Mouse (Mus musculus) adrenal gland, postnatal 4 days (tissue): ENCODE data around the gene Chrne. TPM values are rescaled to one million over a fixed set of nuclear protein-coding genes. Genes with fewer than 3 reads are reported as not detected.
"Not testable (repeated sequence)": the region's sequence is repeated elsewhere in the genome, so short reads cannot be mapped to it uniquely, and the experiment has no call there.

ENCODE experiments used
- DNase-seq, 2 experiments: peaks; one replicate each; pipeline ENCODE4 v3.0.0; 2021 to 2022; ENCODE audit warnings: low spot score in 2 of 2, mixed read lengths in 2 of 2
- total RNA-seq, 2 experiments: library from RNA; stranded (reverse); gene quantifications; 2 replicates each; pipeline ENCODE4 v1.2.3; 2021

Gene Chrne
- total RNA-seq, 2 experiments from 2014 or later: 0.36 TPM; not detected in 1

- DNase-seq: no peak
Observed at GRCm38 (mm10) chr11:70586954-70587353, 32.1 kb downstream of the Chrne start.

DNA sequence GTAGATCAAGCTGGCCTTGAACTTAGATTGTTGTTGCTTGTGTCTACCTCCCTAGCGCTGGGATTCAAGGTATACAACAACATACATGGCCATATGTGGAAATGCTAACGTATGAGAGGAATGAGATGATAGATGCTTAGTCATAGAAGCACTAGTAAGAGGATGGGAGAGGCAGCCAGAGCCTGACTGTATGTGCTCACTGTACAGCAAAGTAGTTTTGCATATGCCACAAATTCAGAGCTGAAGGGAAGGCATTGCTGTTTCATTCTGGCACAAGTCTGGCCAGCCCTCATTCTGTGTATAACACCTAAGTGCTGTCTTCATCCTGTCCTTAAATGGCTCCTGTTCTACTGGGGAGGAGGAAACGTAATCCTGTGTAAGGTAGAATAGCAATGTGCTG, 32.8 kb downstream of the Chrne start:
- no peak for DNase-seq

GRCm38 (mm10) chr11:70585457-70585856, 33.6 kb downstream of the Chrne start:
- no peak for DNase-seq

DNA sequence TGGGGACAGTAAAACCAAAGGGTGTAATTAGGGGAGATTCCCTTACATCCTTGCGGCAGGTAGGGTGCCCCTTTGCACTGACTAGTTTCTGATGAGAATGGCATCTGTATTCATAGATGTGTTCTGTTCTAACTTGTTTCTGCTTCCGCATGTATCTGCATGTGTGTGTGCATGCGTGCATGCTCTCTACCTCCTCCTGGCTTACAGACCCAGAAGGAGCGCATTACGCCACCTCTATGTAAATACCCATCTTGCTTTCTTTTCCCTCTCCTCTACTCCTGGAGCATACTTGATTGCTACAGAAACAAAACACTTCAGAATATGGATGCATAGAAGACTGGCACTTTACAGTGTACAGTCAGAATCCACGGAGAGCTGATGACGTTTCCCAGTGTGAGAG, 35.2 kb downstream of the Chrne start:
- no peak for DNase-seq

- DNase-seq: no peak
Observed at GRCm38 (mm10) chr11:70583022-70583714, 35.8 kb downstream of the Chrne start.

DNA sequence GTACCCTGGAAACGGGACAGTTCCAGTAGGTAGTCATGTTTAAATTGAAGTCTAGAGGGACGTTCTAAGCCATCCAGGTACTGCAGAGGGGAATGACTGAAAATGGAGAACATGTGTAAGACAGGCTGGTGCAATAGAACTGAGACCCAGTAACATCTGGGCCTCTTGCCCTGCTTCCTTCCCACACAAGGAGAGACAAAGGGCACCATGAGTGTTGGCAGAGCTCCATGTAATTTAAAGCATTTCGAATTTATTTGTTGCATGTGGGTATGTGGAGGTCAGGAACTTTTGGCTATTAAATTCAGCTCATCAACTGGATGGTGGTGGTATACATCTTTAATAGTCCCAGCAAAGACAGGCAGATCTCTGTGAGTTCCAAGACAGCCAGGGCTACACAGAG, 36.8 kb downstream of the Chrne start:
- no peak for DNase-seq

GRCm38 (mm10) chr11:70580921-70581320, 38.1 kb downstream of the Chrne start:
- DNase-seq: no peak

- DNase-seq: no peak
Observed at GRCm38 (mm10) chr11:70580358-70580720, 38.7 kb downstream of the Chrne start.

DNA sequence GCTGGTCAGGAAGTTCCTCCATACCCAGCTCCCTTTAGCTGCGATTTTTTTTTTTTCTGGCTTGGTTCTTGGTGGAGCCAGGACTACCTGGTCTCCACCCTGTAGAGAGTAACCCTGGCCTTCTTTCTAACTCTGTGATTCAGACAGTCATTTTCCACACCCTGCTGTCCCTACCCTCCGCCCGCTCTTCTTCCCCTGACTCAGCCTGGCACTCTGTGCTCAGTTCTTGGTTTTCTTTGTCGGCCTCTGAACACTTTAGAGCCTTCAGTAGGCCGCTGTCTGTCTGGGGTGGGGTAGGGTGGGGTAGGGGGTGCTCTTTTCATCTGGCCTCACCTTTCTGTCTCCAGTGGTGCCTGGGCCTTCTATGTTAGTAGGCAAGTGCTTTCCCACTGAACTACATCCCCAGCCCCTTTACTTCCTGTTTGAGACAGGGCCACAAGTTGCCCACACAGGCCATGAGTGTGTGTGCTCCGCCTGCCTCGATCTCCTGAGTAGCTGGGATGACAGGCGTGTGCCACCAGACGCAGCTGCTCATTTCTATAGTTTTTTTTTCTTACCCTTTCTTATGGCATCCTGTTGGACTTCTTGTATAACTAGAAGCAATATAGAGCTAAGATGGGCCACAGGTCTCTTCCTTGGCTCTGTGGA, 39.2 kb downstream of the Chrne start:
- no peak for DNase-seq

DNA sequence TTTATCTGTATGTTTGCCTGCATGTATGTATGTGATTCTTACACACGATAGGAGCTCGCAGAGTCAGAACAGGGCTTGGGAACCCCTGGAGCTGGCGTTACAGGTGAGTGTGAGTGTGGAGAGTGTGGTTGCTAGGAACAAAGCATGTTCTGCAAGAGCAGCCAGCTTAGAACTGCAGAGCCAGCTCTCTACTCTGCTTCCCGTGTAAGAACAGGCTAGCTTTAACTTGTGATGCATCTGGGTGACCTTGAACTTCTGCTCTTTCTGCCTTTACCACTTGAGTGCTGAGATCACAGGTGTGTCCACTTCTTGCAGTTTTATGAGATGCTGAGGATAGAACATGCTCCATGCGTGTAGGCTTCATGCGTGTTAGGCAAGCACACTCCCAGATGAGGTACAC, 40.1 kb downstream of the Chrne start:
- no peak for DNase-seq

DNA sequence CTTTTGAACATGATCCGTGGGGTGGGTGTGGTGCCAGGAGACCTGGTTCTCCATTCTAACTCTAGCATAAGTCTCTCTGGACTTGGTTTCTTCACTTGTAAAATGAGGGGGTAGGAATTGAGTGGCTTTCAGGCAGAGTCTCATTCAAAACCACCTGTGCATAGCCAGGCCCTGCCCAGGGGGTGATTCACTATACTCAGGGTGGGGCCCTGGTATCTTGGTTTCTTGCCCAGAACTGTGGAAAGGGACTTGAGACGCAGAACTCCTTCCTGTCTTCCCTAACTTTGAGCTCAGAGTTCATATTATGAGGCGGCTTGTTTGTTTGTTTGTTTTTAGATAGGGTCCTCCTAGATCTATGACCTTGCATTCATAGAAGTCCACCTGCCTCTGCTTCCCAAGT, 41.8 kb downstream of the Chrne start:
- DNase-seq: no peak

DNA sequence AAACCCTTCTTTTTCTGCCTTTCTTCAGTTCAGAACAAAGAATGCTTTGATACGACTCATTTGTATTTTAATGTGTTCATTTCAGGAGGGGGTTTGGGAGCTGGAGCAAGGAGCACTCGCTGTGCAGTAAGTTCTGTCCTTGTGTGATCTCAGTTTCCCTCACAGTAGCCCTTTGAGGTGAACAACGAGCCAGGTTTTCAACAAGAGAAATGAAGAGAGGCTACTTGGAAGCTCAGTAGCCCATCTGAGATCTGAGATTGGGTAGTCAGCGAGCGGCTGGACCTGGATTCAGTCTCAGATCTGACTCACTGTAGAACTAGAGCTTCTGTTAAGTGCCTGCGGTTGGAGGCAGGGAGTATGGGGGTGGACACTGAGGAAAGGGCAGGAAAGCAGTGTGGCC, 45.1 kb downstream of the Chrne start:
- no peak for DNase-seq

- no peak for DNase-seq
Observed at GRCm38 (mm10) chr11:70572348-70572902, 46.6 kb downstream of the Chrne start.

DNA sequence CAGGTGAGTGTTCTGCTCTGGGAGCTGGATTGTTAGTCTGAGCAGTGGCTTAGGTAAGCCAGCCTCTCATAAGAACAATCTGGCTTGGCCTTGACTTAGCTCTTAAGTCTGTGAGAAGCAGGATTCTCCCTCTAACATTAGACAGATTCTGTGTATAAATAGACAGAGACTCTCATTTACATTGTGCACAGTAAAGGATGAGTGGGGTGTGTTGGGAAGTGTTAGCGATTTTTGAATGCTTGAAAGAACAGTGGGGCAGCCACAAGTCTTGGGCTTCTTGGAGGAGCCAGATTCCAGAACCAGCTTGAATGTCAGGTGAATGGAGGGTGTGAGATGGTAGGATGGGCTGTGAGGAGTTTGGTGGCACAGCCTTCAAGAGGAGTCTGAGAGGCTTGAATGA, 47.4 kb downstream of the Chrne start:
- no peak for DNase-seq

- DNase-seq: not testable (repeated sequence)
Observed at GRCm38 (mm10) chr11:70570614-70571013, 48.4 kb downstream of the Chrne start.

GRCm38 (mm10) chr11:70566586-70566985, 52.4 kb downstream of the Chrne start:
- DNase-seq: no peak

Other genes with a start within 250 kb of the Chrne start
- gene Pelp1, start 209.2 kb downstream of the Chrne start, total RNA-seq: 10 to 100 TPM; 37.2 to 40.5 TPM
- 10 to 100 TPM; 30.4 to 32.3 TPM for gene Arrb2, start 186.6 kb downstream of the Chrne start, total RNA-seq
- 10 to 100 TPM; 17.3 to 18.6 TPM for gene Med11, start 167.3 kb downstream of the Chrne start, total RNA-seq
- 1 to 10 TPM; 2.2 to 2.3 TPM for gene Zmynd15, start 159.8 kb downstream of the Chrne start, total RNA-seq
- gene Cxcl16, start 159.2 kb downstream of the Chrne start, total RNA-seq: 1 to 10 TPM; 5.8 to 7.4 TPM
- 1 to 10 TPM; 1.3 TPM for gene Tm4sf5, start 114.0 kb downstream of the Chrne start, total RNA-seq
- gene Vmo1, start 104.6 kb downstream of the Chrne start, total RNA-seq: under 1 TPM; 0.51 to 0.64 TPM
- 1 to 10 TPM in 1 of 2 experiments, not detected in 1; 5.0 TPM for gene Gltpd2, start 100.0 kb downstream of the Chrne start, total RNA-seq
- 100 to 1,000 TPM; 289 to 310 TPM for gene Psmb6, start 93.8 kb downstream of the Chrne start, total RNA-seq
- not detected for gene Gm40193, start 86.3 kb downstream of the Chrne start, total RNA-seq
- gene Pld2, start 79.2 kb downstream of the Chrne start, total RNA-seq: 10 to 100 TPM; 11.8 to 15.4 TPM
- 10 to 100 TPM; 67.7 to 67.8 TPM for gene Mink1, start 56.3 kb downstream of the Chrne start, total RNA-seq
- gene 4930544D05Rik, start 3.4 kb downstream of the Chrne start, total RNA-seq: not detected
- 1 to 10 TPM in 1 of 2 experiments, under 1 TPM in 1; 0.28 to 1.2 TPM for gene Gp1ba, start 19.9 kb upstream of the Chrne start, total RNA-seq
- 100 to 1,000 TPM; 100 to 106 TPM for gene Rnf167, start 28.0 kb upstream of the Chrne start, total RNA-seq
- 100 to 1,000 TPM; 153 TPM for gene Slc25a11, start 28.3 kb upstream of the Chrne start, total RNA-seq
- gene Pfn1, start 35.4 kb upstream of the Chrne start, total RNA-seq: 100 to 1,000 TPM; 804 to 830 TPM
- 100 to 1,000 TPM in 1 of 2 experiments, 10 to 100 TPM in 1; 72.6 to 112 TPM for gene Eno3, start 38.0 kb upstream of the Chrne start, total RNA-seq
- 10 to 100 TPM; 82.0 to 87.2 TPM for gene Spag7, start 50.2 kb upstream of the Chrne start, total RNA-seq
- gene Camta2, start 68.9 kb upstream of the Chrne start, total RNA-seq: 10 to 100 TPM; 36.2 to 37.8 TPM
- gene Inca1, start 80.9 kb upstream of the Chrne start, total RNA-seq: 10 to 100 TPM in 1 of 2 experiments, 1 to 10 TPM in 1; 7.0 to 10.2 TPM
- gene Kif1c, start 81.3 kb upstream of the Chrne start, total RNA-seq: 100 to 1,000 TPM; 135 to 149 TPM
- 10 to 100 TPM; 12.9 to 13.2 TPM for gene Zfp3, start 145.0 kb upstream of the Chrne start, total RNA-seq
- gene Scimp, start 193.4 kb upstream of the Chrne start, total RNA-seq: under 1 TPM; 0.48 to 0.68 TPM
- 10 to 100 TPM; 95.2 to 96.0 TPM for gene Rabep1, start 225.6 kb upstream of the Chrne start, total RNA-seq